Mouse (Mus musculus) embryonic fibroblast, embryonic 13.5 days (primary cell): ENCODE results near the gene Arcn1. TPM values are rescaled to one million over a fixed set of nuclear protein-coding genes. Genes with fewer than 3 reads are reported as not detected.
A peak's percentile ranks its signal among the peaks of the same experiment; 100 is the strongest.
"Not testable (repeated sequence)": the region's sequence is repeated elsewhere in the genome, so short reads cannot be mapped to it uniquely, and the experiment has no call there.

Experiments used
- H3K27ac ChIP-seq: 2 replicates; pipeline ENCODE4 v1.5.1; 2012; ENCODE audit warnings: low read length, control low read depth, inconsistent platforms; ENCODE audit not compliant: insufficient read depth
- H3K4me1 ChIP-seq: 2 replicates; pipeline ENCODE4 v1.6.1; 2011; ENCODE audit warnings: low read length; ENCODE audit not compliant: control insufficient read depth, insufficient read depth
- H3K4me3 ChIP-seq: 2 replicates; pipeline ENCODE4 v1.5.1; 2011; ENCODE audit warnings: mild to moderate bottlenecking, control low read depth, low read length; ENCODE audit not compliant: insufficient read depth
- CTCF ChIP-seq: IDR thresholded peaks from 2 replicates; pipeline ENCODE4 v1.5.1; 2011; ENCODE audit warnings: mild to moderate bottlenecking, control low read depth, low read length, moderate library complexity, borderline replicate concordance; ENCODE audit not compliant: insufficient read depth
- POLR2A ChIP-seq: IDR thresholded peaks from 2 replicates; pipeline ENCODE4 v1.6.1; 2011; ENCODE audit warnings: low read depth, mild to moderate bottlenecking, control low read depth, low read length, moderate library complexity
- polyA plus RNA-seq: library from polyadenylated mRNA; stranded (reverse); fragments of >200 nt; gene quantifications from 2 replicates; pipeline ENCODE4 v1.2.4, GENCODE M21; 2011; ENCODE audit warnings: low read depth; ENCODE audit not compliant: missing spikeins, insufficient read length

Gene Arcn1
- polyA plus RNA-seq, 1 experiment = 260 TPM

DNA sequence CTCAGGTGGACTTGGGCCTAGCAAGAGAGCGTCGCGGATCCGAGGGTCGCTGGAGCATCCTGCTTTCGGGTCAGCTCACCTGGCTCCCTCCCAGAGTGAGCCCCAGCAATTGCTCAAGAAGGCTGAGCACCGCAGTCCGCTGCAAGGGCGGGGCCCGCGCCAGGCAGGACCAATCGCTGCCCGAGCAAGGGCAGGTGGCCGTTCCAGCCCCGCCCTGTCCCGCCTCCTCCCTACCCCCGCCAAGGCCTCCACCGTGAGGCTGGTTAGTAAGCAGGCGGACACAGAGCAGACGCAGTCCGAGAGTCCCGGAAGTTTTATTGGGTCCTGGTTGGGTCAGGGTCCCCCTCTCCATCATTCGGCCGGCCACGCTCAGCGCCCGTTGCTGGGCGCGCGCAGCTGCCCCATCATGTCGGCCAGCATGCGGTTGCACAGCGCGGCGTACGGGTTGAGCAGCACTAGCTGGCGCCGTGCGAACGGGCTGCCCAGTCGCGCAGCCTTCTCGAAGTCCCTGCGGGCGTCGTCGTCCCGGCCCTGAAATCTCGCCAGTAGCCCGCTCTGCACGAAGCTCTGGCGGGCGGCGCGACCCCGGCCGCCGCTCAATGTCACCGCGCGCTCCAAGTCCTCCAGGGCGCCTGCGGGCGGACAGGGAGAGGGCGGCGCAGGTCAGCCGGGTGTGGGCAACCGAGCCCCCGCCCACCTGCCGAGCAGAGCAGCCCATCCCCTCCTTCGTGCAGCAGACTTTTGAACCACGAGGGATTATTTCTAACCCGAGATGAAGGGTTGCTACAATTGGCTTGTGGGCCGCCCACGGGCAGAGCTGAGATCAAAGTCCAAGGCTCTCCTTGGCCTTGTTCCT is 31.7 kb upstream of the Arcn1 start, which contains the start of gene Tmem25:
Tmem25 (minus strand) TSS at position 206 of the 856 bp plus-strand sequence.
- H3K4me1 ChIP-seq = no peaks in the 10 kb centered on the region
- no peak within 1 kb of the TSS for H3K27ac ChIP-seq
- TF ChIP-seq POLR2A (peak; percentile 28; the same call in 1 of the 2 replicates), CTCF (no peak)
- H3K4me3 ChIP-seq = peak within 1 kb of the TSS; percentile 50

DNA sequence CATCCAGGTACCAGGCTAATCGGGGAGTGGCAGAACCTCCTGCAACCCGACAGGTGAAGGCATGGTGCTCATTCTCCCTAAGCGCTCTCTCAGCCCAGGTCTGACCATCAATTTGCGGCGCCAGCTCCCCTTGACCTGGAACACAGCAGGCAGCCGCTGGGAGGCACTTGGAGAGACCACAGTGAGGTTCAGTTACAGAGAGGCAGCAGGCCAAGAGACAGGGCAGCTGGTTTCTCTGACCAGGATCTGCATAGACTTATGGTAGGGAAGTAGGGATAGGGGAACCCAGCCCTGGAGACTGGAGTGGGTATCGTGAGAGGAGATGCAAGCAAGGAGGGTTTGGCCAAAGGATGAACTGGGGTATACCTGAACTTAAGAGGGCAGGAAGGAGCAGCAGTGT is 30.7 kb upstream of the Arcn1 start:
- Histone ChIP-seq H3K4me1 (no peaks in the 10 kb centered on the region), H3K4me3 (no peak overlapping the region), H3K27ac (no peak overlapping the region)
- no peak for TF ChIP-seq CTCF
- TF ChIP-seq POLR2A = no peak

DNA sequence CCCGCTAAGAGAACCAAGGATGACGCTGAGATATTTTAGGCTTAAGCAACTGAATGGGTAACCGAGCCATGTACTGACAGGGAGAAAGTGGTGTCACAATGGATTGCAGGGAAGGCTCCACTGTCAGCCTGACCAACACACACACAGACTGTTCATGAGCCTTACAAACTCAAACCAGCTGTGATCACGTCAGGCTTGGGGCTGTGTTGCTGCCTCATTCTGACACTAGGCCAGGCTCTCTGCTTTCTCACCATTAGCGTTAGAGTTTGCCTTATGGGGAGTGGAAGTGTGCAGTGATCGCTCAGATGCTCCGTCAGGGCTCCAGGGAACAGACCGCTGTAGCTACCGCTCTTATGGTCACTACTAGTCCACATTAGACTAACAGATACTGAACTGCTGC is 25.2 kb upstream of the Arcn1 start:
- H3K4me3 ChIP-seq = no peak overlapping the region
- no peak overlapping the region for H3K27ac ChIP-seq
- TF ChIP-seq POLR2A (no peak), CTCF (no peak)
- H3K4me1 ChIP-seq = no peaks in the 10 kb centered on the region

DNA sequence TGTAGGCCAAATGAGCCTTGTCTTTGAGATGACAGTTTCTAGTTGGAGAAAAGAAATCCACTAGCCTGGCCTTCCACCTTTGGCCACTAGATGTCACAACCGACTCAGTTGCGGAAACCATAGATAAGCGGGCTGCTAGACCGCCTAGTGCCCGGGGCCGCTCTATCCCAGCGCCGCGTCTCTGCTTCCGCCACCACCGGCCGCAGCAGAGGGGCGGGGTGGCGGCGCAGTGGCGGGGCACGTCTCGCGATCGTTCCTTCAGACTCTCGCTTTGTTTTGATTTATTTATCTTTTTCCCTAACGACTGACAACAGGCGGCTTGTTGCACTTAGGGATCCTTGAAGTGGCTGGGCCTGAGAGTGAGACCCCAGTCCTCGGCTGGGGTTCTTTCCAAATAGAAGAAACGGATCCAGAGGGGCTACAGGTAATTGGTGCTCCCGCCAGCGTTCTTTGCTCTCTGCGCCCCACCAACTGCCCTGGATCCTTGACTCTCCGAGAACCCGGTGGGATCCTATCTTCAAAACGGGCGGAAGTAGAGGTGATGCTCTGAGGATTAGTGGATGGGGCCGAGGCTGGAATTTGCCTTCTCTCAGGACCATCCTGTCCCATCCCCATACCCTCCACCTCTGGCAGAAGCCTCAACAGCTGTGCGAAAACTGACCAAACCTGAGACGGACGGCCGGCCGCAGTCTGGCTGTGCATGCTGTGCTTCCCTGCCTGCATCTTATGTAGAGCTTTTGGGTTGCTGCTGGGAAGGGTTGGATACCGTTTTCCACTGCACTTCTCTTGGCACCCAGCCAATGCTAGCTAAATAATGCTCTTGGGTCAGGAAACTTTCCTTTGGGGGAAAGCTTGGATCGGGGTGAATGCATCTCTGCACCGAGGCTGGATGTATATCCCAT is 5.4 kb upstream of the Arcn1 start:
- Histone ChIP-seq H3K27ac (peak overlapping the region; percentile 63), H3K4me3 (peak overlapping the region; percentile 86), H3K4me1 (no peaks in the 10 kb centered on the region)
- TF ChIP-seq POLR2A (peak; percentile 77), CTCF (peak; percentile 16; the same call in 1 of the 2 replicates)

DNA sequence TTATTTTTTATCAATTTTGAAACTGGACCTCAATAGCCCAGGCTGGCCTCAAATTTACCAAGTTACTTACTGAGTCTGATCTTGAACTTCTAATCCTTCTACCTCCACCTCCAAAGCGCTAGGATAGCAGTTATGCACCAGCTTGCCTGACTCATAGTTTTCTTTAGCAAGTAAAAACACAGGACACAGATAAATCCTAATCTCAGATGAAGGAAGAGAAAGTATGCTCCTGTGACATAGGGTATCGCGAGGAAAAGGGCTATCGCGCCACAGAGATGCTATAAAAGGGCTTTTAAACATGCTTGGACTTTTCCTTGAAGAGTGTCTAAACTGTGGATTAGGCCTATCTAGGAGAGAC is 4.7 kb upstream of the Arcn1 start:
- Histone ChIP-seq H3K4me1 (no peaks in the 10 kb centered on the region), H3K27ac (peak overlapping the region; percentile 63), H3K4me3 (no peak overlapping the region)
- TF ChIP-seq CTCF (no peak), POLR2A (no peak)

DNA sequence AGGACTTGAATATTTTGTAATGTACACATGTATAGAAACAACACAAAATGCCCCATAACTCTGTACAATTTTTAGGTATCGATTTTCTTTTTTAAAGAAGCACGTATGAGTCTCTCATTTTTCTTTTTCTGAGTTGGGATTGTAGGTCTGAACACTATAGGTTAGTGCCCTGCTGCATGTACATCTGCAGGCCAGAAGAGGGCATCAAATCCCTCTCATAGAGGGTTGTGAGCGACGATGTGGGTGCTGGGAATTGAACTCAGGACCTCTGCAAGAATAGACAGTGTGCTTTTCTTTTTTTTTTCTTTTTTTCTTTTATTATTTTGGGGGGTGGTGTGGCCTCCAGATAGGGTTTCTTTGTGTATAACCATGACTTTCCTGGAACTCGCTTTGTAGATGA is 3.7 kb upstream of the Arcn1 start:
- Histone ChIP-seq H3K4me1 (no peaks in the 10 kb centered on the region), H3K4me3 (no peak overlapping the region), H3K27ac (no peak overlapping the region)
- no peak for TF ChIP-seq CTCF
- no peak for TF ChIP-seq POLR2A

DNA sequence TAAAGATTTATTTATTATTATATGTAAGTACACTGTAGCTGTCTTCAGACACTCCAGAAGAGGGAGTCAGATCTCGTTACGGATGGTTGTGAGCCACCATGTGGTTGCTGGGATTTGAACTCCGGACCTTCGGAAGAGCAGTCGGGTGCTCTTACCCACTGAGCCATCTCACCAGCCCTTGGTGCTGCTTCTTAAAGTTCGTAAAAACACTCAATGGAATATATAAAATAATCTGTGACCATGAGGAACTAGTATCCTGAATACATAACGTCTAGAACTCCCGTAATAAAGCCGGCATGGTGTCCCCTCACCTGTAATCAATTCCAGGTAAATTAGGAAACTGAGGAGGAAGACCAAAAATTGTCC is 367 bp upstream of the Arcn1 start:
- H3K4me3 ChIP-seq, H3K27ac ChIP-seq, H3K4me1 ChIP-seq: not testable (repeated sequence)

DNA sequence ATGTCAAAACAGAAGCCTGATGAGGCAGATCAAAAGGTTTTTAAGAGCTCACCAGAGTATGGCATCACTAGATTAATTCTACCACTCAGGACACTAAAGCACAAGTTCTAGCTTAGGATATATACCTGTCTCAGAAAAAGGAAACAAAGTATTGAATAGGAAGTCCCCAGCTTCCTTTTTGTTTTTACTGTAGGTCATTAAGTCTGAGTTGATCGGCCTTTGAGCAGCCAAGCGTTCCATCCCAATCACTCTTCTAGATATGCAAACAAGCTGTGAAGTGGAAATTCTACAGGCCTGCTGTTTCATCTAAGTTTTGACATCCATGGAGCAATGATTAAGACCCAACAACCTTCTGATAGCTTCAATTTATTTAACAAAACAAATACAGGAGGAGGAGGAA is 6.8 kb downstream of the Arcn1 start:
- no peak for TF ChIP-seq POLR2A
- no peak for TF ChIP-seq CTCF
- Histone ChIP-seq H3K27ac (no peak overlapping the region), H3K4me1 (peaks cover 5% of the 10 kb centered on the region; the same call in 1 of the 2 replicates), H3K4me3 (no peak overlapping the region)

DNA sequence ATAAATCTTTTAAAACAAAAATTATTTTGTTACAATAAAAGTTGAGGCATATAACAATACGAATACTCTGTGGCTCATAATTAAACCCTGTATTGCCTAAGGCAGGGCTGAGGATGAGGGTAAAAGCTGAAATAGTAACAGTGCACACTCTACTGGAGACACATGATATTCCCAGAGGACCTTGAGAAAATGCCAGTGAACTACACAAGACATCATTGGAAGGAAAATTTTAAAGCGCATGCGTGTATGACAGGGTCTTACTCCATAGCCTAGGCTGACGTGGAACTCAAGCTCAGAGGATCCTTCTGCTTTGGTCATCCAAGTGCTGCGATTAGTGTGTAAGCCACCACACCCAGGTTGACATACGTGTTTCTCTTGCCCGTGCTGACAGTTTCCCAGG is 19.2 kb downstream of the Arcn1 start:
- H3K27ac ChIP-seq = no peak overlapping the region
- H3K4me3 ChIP-seq = no peak overlapping the region
- TF ChIP-seq CTCF (no peak), POLR2A (no peak)
- no peaks in the 10 kb centered on the region for H3K4me1 ChIP-seq

DNA sequence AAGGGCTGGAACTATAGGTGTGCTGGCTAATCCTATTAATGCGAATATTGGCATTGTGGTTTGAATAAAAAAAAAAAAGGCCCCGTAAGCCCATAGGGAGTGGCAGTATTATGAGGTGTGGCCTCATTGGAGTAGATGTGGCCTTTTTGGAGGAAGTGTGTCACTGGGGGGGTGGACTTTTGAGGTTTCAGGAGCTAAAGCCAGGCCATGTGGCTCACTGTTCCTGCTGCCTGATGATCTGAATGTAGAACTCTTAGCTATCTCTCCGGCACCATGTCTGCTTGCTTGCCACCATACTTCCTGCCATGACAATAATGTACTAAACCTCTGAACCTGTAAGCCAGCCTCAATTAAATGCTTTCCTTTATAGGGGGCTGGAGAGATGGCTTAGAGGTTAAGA is 20.3 kb downstream of the Arcn1 start:
- Histone ChIP-seq H3K4me1 (no peaks in the 10 kb centered on the region), H3K27ac (no peak overlapping the region), H3K4me3 (no peak overlapping the region)
- no peak for TF ChIP-seq POLR2A
- TF ChIP-seq CTCF = no peak
